Mouse (Mus musculus): Measurements from ENCODE around the gene Mtmr10. TPM values are rescaled to one million over a fixed set of nuclear protein-coding genes. Genes with fewer than 3 reads are reported as not detected.

Gene Mtmr10
- polyA plus RNA-seq, 1 experiment from 2014 or later = 11.6 TPM

DNA sequence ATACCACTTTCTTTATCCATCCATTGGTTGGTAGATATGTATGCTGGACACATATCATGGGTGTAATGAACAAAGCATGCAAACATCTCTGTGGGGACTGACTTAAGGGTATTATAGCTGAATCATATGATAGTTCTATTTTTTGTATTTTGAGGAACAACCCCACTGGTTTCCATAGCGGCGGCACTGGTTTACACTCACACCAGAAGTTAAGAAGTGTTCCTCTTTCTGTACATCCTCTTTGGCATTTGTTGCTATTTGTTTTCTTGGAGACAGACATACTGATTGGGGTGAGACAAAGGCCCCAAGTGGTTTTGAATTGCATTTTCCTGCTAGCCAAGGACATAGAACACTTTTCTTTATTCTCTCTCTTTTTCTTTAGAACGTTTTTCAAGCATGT is 7.9 kb upstream of the Mtmr10 start:
- no peak for ATAC-seq

DNA sequence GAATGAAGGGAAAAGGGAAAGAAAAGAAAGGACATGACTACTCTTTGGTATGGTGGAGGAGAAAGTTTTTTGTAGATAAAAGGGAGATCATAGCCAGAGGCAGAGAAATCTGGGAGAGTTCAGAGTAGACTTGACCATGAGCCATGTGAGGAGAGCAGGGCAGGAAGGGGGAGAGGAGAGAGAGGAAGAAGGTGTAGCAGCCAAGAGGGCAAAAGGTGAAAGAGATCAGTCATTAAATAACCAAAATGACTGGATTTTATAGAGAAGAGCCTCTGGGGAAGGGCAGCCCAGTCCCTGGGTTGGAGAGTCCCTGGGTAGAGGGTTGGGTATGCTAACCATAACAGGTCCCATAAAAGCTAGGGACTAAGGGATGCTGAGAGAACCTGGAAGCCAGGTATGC is 887 bp upstream of the Mtmr10 start:
- no peaks in the 10 kb centered on the region for H3K36me3 ChIP-seq (ENCODE audit: insufficient read depth, low read length)
- DNase-seq (ENCODE audit: low spot score) = no peak
- H3K9ac ChIP-seq (replicated peaks; ENCODE audit: low read depth) = no peak overlapping the region
- TF ChIP-seq EP300 (IDR thresholded peaks at IDR 0.05) (no peak), CTCF (IDR thresholded peaks at IDR 0.05) (no peak)
- no peak for ATAC-seq
- peaks cover 6% of the 10 kb centered on the region; the same call in 1 of the 2 replicates for H3K4me1 ChIP-seq (ENCODE audit: insufficient read depth, low read depth, low read length)
- no peak overlapping the region for H3K4me3 ChIP-seq (ENCODE audit: low read depth, low read length)
- H3K9me3 ChIP-seq (ENCODE audit: low read length) = no peaks in the 10 kb centered on the region
- no peaks in the 10 kb centered on the region for H3K27me3 ChIP-seq (replicated peaks; ENCODE audit: insufficient read depth, low read length)
- no peak overlapping the region for H3K27ac ChIP-seq (ENCODE audit: low read length)
- no peak overlapping the region; the same call in 1 of the 2 replicates for H3K4me2 ChIP-seq (replicated peaks; ENCODE audit: low read depth, low read length)

More for the DNA sequence above, 7.9 kb upstream of the Mtmr10 start:
- WGBS = 79% methylated on average over 3 of the region's 3 CpGs
- Histone ChIP-seq H3K27me3 (replicated peaks; ENCODE audit: insufficient read depth, low read length) (no peaks in the 10 kb centered on the region), H3K36me3 (ENCODE audit: insufficient read depth, low read length) (no peaks in the 10 kb centered on the region), H3K4me1 (ENCODE audit: insufficient read depth, low read depth, low read length) (no peaks in the 10 kb centered on the region), H3K9me3 (ENCODE audit: low read length) (no peaks in the 10 kb centered on the region), H3K4me2 (replicated peaks; ENCODE audit: low read depth, low read length) (no peak overlapping the region), H3K4me3 (ENCODE audit: low read depth, low read length) (no peak overlapping the region), H3K27ac (ENCODE audit: low read length) (no peak overlapping the region), H3K9ac (replicated peaks; ENCODE audit: low read depth) (no peak overlapping the region)
- no peak for DNase-seq (ENCODE audit: low spot score)
- no peak for TF ChIP-seq EP300 (IDR thresholded peaks at IDR 0.05)
- no peak for TF ChIP-seq CTCF (IDR thresholded peaks at IDR 0.05)

DNA sequence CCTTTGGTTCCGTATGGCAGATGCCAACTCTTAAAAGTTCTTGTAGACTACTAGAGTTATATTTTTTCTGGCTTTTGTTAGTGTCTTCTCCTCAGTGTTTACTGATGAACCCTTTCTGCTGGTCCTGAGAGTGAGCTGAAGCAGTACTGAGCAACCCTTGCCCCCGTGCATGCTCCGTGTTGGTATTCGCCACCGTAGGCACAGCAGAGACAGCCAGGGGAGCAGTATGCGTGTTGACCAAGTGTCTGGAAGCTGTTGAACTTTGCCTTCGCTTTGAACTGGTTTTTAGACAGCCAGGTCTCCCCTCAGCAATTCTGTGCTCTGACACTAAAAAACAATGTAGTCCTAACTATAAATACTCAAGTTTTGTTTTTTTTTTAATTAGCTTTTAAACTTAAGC is 2.0 kb downstream of the Mtmr10 start:
- H3K4me1 ChIP-seq (ENCODE audit: insufficient read depth, low read depth, low read length) = peaks cover 6% of the 10 kb centered on the region; the same call in 1 of the 2 replicates
- H3K36me3 ChIP-seq (ENCODE audit: insufficient read depth, low read length) = no peaks in the 10 kb centered on the region
- H3K27ac ChIP-seq (ENCODE audit: low read length) = no peak overlapping the region
- H3K9ac ChIP-seq (replicated peaks; ENCODE audit: low read depth) = no peak overlapping the region
- ATAC-seq (no peak), DNase-seq (ENCODE audit: low spot score) (no peak)
- no peak for TF ChIP-seq CTCF (IDR thresholded peaks at IDR 0.05)
- TF ChIP-seq EP300 (IDR thresholded peaks at IDR 0.05) = no peak
- H3K27me3 ChIP-seq (replicated peaks; ENCODE audit: insufficient read depth, low read length) = no peaks in the 10 kb centered on the region
- no peaks in the 10 kb centered on the region for H3K9me3 ChIP-seq (ENCODE audit: low read length)
- H3K4me2 ChIP-seq (replicated peaks; ENCODE audit: low read depth, low read length) = no peak overlapping the region
- no peak overlapping the region for H3K4me3 ChIP-seq (ENCODE audit: low read depth, low read length)
- 91% methylated on average over 7 of the region's 7 CpGs for WGBS

GRCm38 (mm10) chr7:64290431-64290830 is 3.0 kb downstream of the Mtmr10 start:
- WGBS = 78% methylated on average over 6 of the region's 6 CpGs
- Histone ChIP-seq H3K9me3 (ENCODE audit: low read length) (no peaks in the 10 kb centered on the region), H3K9ac (replicated peaks; ENCODE audit: low read depth) (no peak overlapping the region), H3K27me3 (replicated peaks; ENCODE audit: insufficient read depth, low read length) (no peaks in the 10 kb centered on the region), H3K36me3 (ENCODE audit: insufficient read depth, low read length) (no peaks in the 10 kb centered on the region), H3K27ac (ENCODE audit: low read length) (no peak overlapping the region), H3K4me2 (replicated peaks; ENCODE audit: low read depth, low read length) (no peak overlapping the region), H3K4me3 (ENCODE audit: low read depth, low read length) (no peak overlapping the region), H3K4me1 (ENCODE audit: insufficient read depth, low read depth, low read length) (peaks cover 6% of the 10 kb centered on the region; the same call in 1 of the 2 replicates)
- DNase-seq (ENCODE audit: low spot score) (no peak), ATAC-seq (no peak)
- TF ChIP-seq CTCF (IDR thresholded peaks at IDR 0.05) (no peak), EP300 (IDR thresholded peaks at IDR 0.05) (no peak)

- Histone ChIP-seq H3K4me3 (ENCODE audit: low read depth, low read length) (no peak overlapping the region), H3K9ac (replicated peaks; ENCODE audit: low read depth) (no peak overlapping the region), H3K27ac (ENCODE audit: low read length) (no peak overlapping the region), H3K36me3 (ENCODE audit: insufficient read depth, low read length) (no peaks in the 10 kb centered on the region), H3K4me2 (replicated peaks; ENCODE audit: low read depth, low read length) (no peak overlapping the region), H3K27me3 (replicated peaks; ENCODE audit: insufficient read depth, low read length) (no peaks in the 10 kb centered on the region), H3K9me3 (ENCODE audit: low read length) (no peaks in the 10 kb centered on the region), H3K4me1 (ENCODE audit: insufficient read depth, low read depth, low read length) (peaks cover 6% of the 10 kb centered on the region; the same call in 1 of the 2 replicates)
- ATAC-seq (no peak), DNase-seq (ENCODE audit: low spot score) (no peak)
- TF ChIP-seq CTCF (IDR thresholded peaks at IDR 0.05) = no peak
- no peak for TF ChIP-seq EP300 (IDR thresholded peaks at IDR 0.05)
- 94% methylated on average over 10 of the region's 10 CpGs for WGBS
Observed at GRCm38 (mm10) chr7:64291722-64292121, 4.3 kb downstream of the Mtmr10 start.

- peak overlapping the region; percentile 59; the same call in 1 of the 2 replicates for H3K27ac ChIP-seq (ENCODE audit: low read length)
- peaks cover 7% of the 10 kb centered on the region; the same call in 1 of the 2 replicates for H3K4me1 ChIP-seq (ENCODE audit: insufficient read depth, low read depth, low read length)
- 37% methylated on average over 5 of the region's 5 CpGs for WGBS
- no peaks in the 10 kb centered on the region for H3K27me3 ChIP-seq (replicated peaks; ENCODE audit: insufficient read depth, low read length)
- H3K36me3 ChIP-seq (ENCODE audit: insufficient read depth, low read length) = peaks cover 5% of the 10 kb centered on the region; the same call in 1 of the 2 replicates
- ATAC-seq = peak; percentile 70
- no peak overlapping the region for H3K4me2 ChIP-seq (replicated peaks; ENCODE audit: low read depth, low read length)
- H3K4me3 ChIP-seq (ENCODE audit: low read depth, low read length) = no peak overlapping the region
- TF ChIP-seq EP300 (IDR thresholded peaks at IDR 0.05) (peak; percentile 36; the same call in 1 of the 2 replicates), CTCF (IDR thresholded peaks at IDR 0.05) (no peak)
- H3K9me3 ChIP-seq (ENCODE audit: low read length) = no peaks in the 10 kb centered on the region
- no peak overlapping the region for H3K9ac ChIP-seq (replicated peaks; ENCODE audit: low read depth)
- peak; percentile 64 for DNase-seq (ENCODE audit: low spot score)
Observed at GRCm38 (mm10) chr7:64296286-64297010, 9.0 kb downstream of the Mtmr10 start.

Measured in lung, postnatal 0 days (tissue).